Mouse (Mus musculus) stomach, postnatal 0 days (tissue): ENCODE data around the gene Parvb.
A peak's percentile ranks its signal among the peaks of the same experiment; 100 is the strongest.

ENCODE experiments used
- CTCF ChIP-seq: IDR thresholded peaks from 2 replicates; pipeline ENCODE4 v1.5.1; 2016; ENCODE audit warnings: antibody characterized with exemption, low read depth, mild to moderate bottlenecking, moderate library complexity
- EP300 ChIP-seq: optimal IDR thresholded peaks from 2 replicates; pipeline ENCODE3; 2016; ENCODE audit warnings: antibody characterized with exemption

DNA sequence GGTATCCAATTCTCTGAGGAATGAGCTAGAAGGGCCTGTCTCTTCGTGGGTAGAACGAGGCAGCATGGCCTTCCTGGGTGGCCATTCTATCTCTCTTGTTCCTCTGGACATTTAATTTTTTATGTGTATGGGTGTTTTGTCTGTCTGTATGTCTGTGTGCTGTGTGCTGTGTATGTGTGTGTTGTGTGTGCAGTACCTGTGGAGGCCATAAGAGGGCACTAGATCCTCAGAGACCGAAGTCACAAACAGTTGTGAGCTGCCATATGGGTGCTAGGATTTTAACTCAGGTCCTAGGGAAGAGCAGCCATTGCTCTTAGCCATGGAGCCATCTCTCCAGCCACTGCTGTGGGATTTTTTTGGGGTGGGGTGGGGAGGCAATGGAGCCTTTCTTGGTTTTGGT lies 15.5 kb downstream of the Parvb start:
- TF ChIP-seq EP300 (no peak), CTCF (peak; percentile 21; the same call in 1 of the 2 replicates)
